Mouse (Mus musculus): ENCODE measurements around the gene Zbtb4. TPM values are rescaled to one million over a fixed set of nuclear protein-coding genes. Genes with fewer than 3 reads are reported as not detected.

The Zbtb4 gene
- polyA plus RNA-seq, 1 experiment from 2014 or later, result 0.99 TPM

DNA sequence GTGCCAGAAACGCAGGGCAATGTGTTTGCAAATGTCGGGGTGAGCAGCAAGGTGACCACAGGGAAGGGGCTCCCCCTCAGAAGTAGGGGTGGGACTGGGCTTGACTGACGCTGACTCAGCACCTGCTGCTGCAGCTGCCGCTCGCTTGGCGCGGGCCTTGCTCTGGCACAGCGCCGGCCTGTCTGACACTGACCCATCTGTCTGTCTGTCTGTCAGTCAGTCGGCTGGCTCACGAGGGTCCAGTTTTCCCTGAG, 34.4 kb downstream of the Zbtb4 start:
- Histone ChIP-seq H3K36me3 (ENCODE audit: control insufficient read depth, insufficient read depth, low read length) (no peaks in the 10 kb centered on the region), H3K4me2 (ENCODE audit: low read depth) (peak overlapping the region; percentile 89), H3K27me3 (ENCODE audit: control insufficient read depth, insufficient read depth, low read length) (peaks cover 50% of the 10 kb centered on the region), H3K27ac (ENCODE audit: low read depth, low read length) (peak overlapping the region; percentile 83), H3K9me3 (ENCODE audit: control insufficient read depth, low read length) (no peaks in the 10 kb centered on the region), H3K4me3 (ENCODE audit: low read depth, low read length) (peak overlapping the region; percentile 52), H3K9ac (ENCODE audit: low read length) (peak overlapping the region; percentile 73), H3K4me1 (ENCODE audit: control insufficient read depth, insufficient read depth, low read length) (peaks cover 33% of the 10 kb centered on the region)
- WGBS, result under 1% methylated on average over 10 of the region's 11 CpGs
- peak; percentile 38 for ATAC-seq (ENCODE audit: insufficient read depth, low FRiP score, low TSS enrichment)
- DNase-seq (ENCODE audit: low spot score), result no peak

DNA sequence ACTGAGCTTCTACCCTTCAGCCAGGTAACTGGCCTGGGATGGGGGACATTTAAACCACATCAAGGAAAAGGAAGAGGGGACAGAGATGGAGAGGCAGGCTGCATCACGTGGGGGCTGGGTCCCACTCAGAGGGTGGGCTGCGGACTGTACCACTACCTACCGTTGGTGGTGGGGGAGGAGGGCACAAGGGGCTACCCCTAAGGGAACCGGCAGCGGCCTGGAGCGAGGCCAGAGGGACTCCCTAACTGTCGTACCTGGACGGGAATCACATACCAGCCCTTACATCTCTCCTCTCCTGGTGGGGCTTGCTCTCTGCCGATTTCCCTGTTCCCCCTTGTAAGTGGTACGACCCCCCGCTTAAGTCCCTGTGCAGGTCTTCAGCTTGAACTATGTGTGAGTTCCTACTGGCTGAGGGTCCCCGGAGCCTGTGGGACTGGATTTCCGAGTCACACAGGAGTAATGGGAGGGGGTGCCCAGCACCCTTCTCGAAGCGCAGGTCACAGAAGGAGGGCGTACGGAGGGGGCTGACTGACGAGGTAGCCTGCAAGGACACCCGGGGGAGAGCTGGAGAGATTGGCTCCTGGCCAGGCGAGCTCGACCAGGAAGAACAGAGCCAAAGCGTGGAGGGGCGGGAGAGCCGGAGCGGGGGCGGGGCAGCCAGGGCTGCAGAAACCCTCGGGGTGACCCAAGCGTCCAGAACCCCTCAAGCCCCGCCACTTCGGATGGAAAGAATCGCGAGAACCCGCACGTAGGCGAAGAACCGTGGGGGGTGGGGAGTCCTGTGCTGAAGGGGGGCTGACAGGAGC, 34.9 kb downstream of the Zbtb4 start:
- peak; percentile 89 for DNase-seq (ENCODE audit: low spot score)
- under 1% methylated on average over 36 of the region's 36 CpGs for WGBS
- Histone ChIP-seq H3K4me3 (ENCODE audit: low read depth, low read length) (peak overlapping the region; percentile 52), H3K36me3 (ENCODE audit: control insufficient read depth, insufficient read depth, low read length) (no peaks in the 10 kb centered on the region), H3K4me2 (ENCODE audit: low read depth) (peak overlapping the region; percentile 89), H3K9ac (ENCODE audit: low read length) (peak overlapping the region; percentile 73), H3K9me3 (ENCODE audit: control insufficient read depth, low read length) (no peaks in the 10 kb centered on the region), H3K27ac (ENCODE audit: low read depth, low read length) (peak overlapping the region; percentile 83), H3K4me1 (ENCODE audit: control insufficient read depth, insufficient read depth, low read length) (peaks cover 33% of the 10 kb centered on the region), H3K27me3 (ENCODE audit: control insufficient read depth, insufficient read depth, low read length) (peaks cover 55% of the 10 kb centered on the region)
- peak; percentile 66 for ATAC-seq (ENCODE audit: insufficient read depth, low FRiP score, low TSS enrichment)

DNA sequence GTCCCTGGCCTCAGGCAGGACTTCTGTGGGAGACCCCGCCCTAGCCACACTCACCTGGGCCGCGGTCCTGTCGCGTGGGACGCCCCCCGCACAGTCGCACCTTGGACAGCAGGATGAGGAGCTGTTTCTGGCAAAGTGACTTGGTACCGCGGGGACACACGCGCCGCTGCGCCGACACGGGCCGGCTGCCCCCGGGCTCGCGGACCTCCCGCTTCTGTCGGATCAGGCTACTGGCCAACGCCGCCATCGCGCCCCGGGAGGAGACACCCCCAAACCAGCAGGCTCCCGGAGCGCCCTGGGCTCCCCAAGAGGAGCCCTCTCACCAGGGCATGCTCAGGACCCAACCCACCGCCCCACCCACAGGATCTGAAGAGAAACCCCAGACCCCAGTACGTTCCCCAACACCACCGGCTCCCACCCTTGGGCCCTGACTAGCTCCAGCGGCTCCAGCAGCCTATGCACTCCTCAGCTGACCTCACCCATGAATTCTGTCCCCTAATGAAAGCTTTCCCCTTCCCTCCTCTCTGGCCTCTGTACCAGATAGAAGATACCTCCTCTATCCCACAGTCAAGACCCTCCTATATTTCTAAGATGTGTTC, 35.8 kb downstream of the Zbtb4 start, which contains the start of gene Fgf11:
Gene Fgf11, minus strand, starts transcription at position 479 of the 599 bp plus-strand sequence.
- peak within 1 kb of the TSS; percentile 52 for H3K4me3 ChIP-seq (ENCODE audit: low read depth, low read length)
- 2% methylated on average over 33 of the region's 33 CpGs for WGBS
- H3K9me3 ChIP-seq (ENCODE audit: control insufficient read depth, low read length), result no peaks in the 10 kb centered on the region
- ATAC-seq (ENCODE audit: insufficient read depth, low FRiP score, low TSS enrichment) (no peak), DNase-seq (ENCODE audit: low spot score) (no peak)
- peaks cover 55% of the 10 kb centered on the region for H3K27me3 ChIP-seq (ENCODE audit: control insufficient read depth, insufficient read depth, low read length)
- H3K4me2 ChIP-seq (ENCODE audit: low read depth), result peak within 1 kb of the TSS; percentile 89
- H3K9ac ChIP-seq (ENCODE audit: low read length), result peak within 1 kb of the TSS; percentile 73
- peaks cover 30% of the 10 kb centered on the region for H3K4me1 ChIP-seq (ENCODE audit: control insufficient read depth, insufficient read depth, low read length)
- no peaks in the 10 kb centered on the region for H3K36me3 ChIP-seq (ENCODE audit: control insufficient read depth, insufficient read depth, low read length)
- H3K27ac ChIP-seq (ENCODE audit: low read depth, low read length), result peak within 1 kb of the TSS; percentile 83

DNA sequence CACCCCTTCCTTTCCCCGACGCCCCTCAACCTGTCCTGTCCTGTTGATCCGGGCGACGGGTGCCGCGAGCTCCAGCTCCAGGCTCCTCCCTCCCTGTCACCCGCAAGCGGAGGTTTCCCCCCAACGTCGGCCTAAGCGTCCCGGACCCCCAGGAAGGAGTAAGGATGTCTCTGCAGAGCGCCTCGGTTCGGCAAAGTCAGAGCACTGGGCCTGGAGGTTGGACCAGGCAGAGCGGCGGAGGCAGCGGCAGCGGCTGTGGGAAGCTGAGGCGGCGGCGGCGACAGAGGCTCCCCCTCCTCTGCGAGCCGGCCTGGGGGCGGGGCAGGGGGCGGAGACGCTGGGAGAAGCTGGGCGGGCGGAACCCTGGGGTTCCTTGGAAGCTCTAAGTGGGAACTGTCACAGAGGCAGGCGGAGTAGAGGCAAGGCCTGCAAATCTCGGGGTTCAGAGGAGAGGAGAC, 37.0 kb downstream of the Zbtb4 start:
- H3K27me3 ChIP-seq (ENCODE audit: control insufficient read depth, insufficient read depth, low read length), result peaks cover 55% of the 10 kb centered on the region
- H3K36me3 ChIP-seq (ENCODE audit: control insufficient read depth, insufficient read depth, low read length), result no peaks in the 10 kb centered on the region
- peak overlapping the region; percentile 52 for H3K4me3 ChIP-seq (ENCODE audit: low read depth, low read length)
- peak overlapping the region; percentile 61 for H3K9ac ChIP-seq (ENCODE audit: low read length)
- peaks cover 30% of the 10 kb centered on the region for H3K4me1 ChIP-seq (ENCODE audit: control insufficient read depth, insufficient read depth, low read length)
- DNase-seq (ENCODE audit: low spot score) (peak; percentile 78), ATAC-seq (ENCODE audit: insufficient read depth, low FRiP score, low TSS enrichment) (no peak)
- peak overlapping the region; percentile 89 for H3K4me2 ChIP-seq (ENCODE audit: low read depth)
- under 1% methylated on average over 28 of the region's 33 CpGs for WGBS
- no peaks in the 10 kb centered on the region for H3K9me3 ChIP-seq (ENCODE audit: control insufficient read depth, low read length)
- no peak overlapping the region for H3K27ac ChIP-seq (ENCODE audit: low read depth, low read length)

DNA sequence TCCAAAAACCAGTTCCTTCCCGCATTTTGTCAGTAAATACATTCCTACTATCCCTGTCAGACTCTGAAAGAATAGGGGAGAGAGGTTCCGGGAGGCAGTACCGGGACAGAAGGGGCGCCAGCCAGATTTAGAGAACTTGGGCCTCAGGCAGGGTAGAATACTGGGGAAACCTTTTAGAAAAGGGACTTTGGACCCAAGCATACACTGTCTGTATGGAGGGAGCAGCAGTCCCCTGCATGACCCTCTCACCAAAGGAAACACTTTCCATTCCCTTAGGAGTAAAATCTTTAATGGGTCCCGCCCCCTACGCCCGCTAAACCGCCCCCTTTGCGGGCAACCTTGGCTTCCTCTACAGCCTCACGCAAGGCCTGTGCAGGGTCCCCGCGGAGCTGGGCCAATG, 37.6 kb downstream of the Zbtb4 start:
- H3K36me3 ChIP-seq (ENCODE audit: control insufficient read depth, insufficient read depth, low read length), result no peaks in the 10 kb centered on the region
- ATAC-seq (ENCODE audit: insufficient read depth, low FRiP score, low TSS enrichment) (no peak), DNase-seq (ENCODE audit: low spot score) (no peak)
- 2% methylated on average over 12 of the region's 12 CpGs for WGBS
- peaks cover 55% of the 10 kb centered on the region for H3K27me3 ChIP-seq (ENCODE audit: control insufficient read depth, insufficient read depth, low read length)
- no peaks in the 10 kb centered on the region for H3K9me3 ChIP-seq (ENCODE audit: control insufficient read depth, low read length)
- H3K4me1 ChIP-seq (ENCODE audit: control insufficient read depth, insufficient read depth, low read length), result peaks cover 30% of the 10 kb centered on the region
- H3K27ac ChIP-seq (ENCODE audit: low read depth, low read length), result no peak overlapping the region
- H3K9ac ChIP-seq (ENCODE audit: low read length), result peak overlapping the region; percentile 19
- peak overlapping the region; percentile 89 for H3K4me2 ChIP-seq (ENCODE audit: low read depth)
- H3K4me3 ChIP-seq (ENCODE audit: low read depth, low read length), result peak overlapping the region; percentile 32

DNA sequence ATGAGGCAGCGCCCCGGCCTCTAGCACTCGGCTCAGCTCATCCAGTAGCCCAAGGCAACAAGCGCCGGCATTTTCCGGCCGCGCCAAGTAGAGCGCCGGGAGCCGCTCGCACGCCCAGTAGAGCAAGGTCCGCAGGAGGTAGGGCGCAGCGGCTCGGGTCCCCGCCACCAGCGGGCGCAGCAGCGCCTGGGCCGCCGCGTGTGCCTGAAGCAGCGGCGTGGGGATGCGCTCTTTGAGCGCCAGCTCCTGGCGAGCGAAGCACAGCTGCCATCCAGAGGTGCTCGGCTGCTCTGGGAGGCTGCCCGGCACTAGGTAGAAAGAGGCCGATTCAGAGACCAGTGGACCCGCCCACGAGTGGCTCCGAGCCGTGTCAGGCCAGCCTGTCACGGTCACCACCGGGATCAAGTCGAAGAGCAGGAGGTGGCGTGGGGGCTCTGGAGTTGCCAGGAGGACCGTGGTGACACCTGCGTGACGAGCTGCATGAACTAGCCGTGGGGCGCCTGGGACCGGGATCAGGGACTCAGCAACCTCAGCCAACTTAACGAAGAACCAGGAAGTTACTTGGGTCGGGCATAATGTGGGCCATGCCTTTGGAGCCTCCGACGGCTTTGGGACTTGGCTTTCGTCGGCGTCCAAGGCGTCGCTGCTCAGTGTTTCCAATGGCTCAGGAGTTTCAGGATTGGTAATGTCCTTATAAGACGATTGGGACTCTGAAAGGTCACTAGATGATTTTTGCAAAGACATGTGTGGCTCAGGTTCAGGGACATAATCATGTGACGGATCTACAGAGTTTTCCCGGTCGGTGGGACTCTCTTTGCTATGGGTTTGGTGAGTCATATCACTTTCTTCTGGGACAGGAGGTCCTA, 38.3 kb downstream of the Zbtb4 start:
- no peaks in the 10 kb centered on the region for H3K36me3 ChIP-seq (ENCODE audit: control insufficient read depth, insufficient read depth, low read length)
- DNase-seq (ENCODE audit: low spot score) (peak; percentile 85), ATAC-seq (ENCODE audit: insufficient read depth, low FRiP score, low TSS enrichment) (no peak)
- peak overlapping the region; percentile 19 for H3K9ac ChIP-seq (ENCODE audit: low read length)
- H3K4me2 ChIP-seq (ENCODE audit: low read depth), result peak overlapping the region; percentile 89
- peaks cover 30% of the 10 kb centered on the region for H3K4me1 ChIP-seq (ENCODE audit: control insufficient read depth, insufficient read depth, low read length)
- under 1% methylated on average over 60 of the region's 60 CpGs for WGBS
- no peaks in the 10 kb centered on the region for H3K9me3 ChIP-seq (ENCODE audit: control insufficient read depth, low read length)
- peaks cover 54% of the 10 kb centered on the region for H3K27me3 ChIP-seq (ENCODE audit: control insufficient read depth, insufficient read depth, low read length)
- H3K4me3 ChIP-seq (ENCODE audit: low read depth, low read length), result peak overlapping the region; percentile 32
- H3K27ac ChIP-seq (ENCODE audit: low read depth, low read length), result no peak overlapping the region

DNA sequence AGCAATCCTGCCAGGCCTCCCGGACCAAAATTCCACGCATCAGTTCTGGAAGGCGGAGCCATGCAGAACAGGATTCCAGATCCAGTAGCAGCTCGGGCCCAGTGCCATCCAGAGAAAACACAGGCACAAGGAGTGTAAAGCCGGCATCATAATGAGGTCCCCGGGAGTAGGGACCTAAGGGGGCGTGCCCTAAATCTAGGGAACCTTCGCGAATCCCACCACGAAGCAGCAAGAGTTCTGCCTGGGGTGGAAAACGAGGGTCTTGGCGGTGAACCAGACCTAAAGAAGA, 38.9 kb downstream of the Zbtb4 start:
- no peak overlapping the region; the same call in 1 of the 2 replicates for H3K4me3 ChIP-seq (ENCODE audit: low read depth, low read length)
- H3K9me3 ChIP-seq (ENCODE audit: control insufficient read depth, low read length), result no peaks in the 10 kb centered on the region
- no peak for DNase-seq (ENCODE audit: low spot score)
- H3K4me2 ChIP-seq (ENCODE audit: low read depth), result peak overlapping the region; percentile 89
- peaks cover 53% of the 10 kb centered on the region for H3K27me3 ChIP-seq (ENCODE audit: control insufficient read depth, insufficient read depth, low read length)
- peaks cover 28% of the 10 kb centered on the region for H3K4me1 ChIP-seq (ENCODE audit: control insufficient read depth, insufficient read depth, low read length)
- no peak overlapping the region for H3K27ac ChIP-seq (ENCODE audit: low read depth, low read length)
- no peaks in the 10 kb centered on the region for H3K36me3 ChIP-seq (ENCODE audit: control insufficient read depth, insufficient read depth, low read length)
- H3K9ac ChIP-seq (ENCODE audit: low read length), result no peak overlapping the region
- ATAC-seq (ENCODE audit: insufficient read depth, low FRiP score, low TSS enrichment), result no peak
- 4% methylated on average over 12 of the region's 12 CpGs for WGBS

DNA sequence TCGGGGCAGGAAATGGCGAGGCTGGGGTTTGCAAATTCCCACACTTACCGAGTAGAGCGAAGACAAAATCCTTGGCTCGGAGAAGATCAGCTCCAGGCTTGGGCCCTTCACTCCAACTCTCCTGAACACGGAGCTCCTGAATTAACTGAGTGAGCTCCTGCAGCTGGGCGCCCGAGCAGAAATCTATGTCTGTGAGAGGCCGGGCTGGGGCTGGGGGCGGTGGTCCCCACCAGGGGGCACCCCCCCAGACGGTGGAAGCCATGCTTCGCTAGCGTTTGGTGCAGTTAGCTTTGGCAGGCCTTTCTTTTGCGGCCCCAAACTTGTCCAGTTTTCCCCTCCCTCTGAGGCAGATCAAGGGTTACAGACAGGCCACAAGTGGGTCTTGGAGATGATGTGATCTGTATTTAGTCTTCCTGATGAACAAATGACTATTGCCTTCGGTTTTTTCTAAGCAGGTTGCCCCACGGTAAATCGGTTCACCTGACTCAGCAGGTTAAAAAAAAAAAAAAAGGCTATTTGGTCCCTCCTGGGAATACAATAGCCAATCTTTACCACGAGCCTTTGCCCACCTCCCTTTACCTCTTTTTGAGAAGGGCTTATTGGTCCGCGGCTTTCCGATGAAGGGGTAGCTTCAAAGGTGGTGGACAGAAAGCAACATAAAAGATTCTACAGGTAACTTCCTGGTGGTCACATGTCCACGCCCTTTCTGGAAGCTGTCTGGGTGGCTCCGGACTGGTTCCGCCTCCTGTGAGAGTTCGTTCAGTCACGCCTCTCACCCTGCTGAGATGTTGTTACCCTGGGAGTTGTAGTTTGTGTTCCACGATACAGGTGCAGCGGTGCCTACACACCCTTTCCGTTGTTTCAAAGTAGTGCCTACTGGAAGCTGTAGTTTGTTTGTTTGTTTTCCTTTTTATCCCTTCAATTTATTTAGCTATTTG, 39.5 kb downstream of the Zbtb4 start, which contains the start of gene Tmem102:
Gene Tmem102, minus strand, starts transcription at position 653 of the 938 bp plus-strand sequence.
- H3K4me1 ChIP-seq (ENCODE audit: control insufficient read depth, insufficient read depth, low read length), result peaks cover 22% of the 10 kb centered on the region
- no peak within 1 kb of the TSS for H3K9ac ChIP-seq (ENCODE audit: low read length)
- no peaks in the 10 kb centered on the region for H3K9me3 ChIP-seq (ENCODE audit: control insufficient read depth, low read length)
- no peak for ATAC-seq (ENCODE audit: insufficient read depth, low FRiP score, low TSS enrichment)
- peak within 1 kb of the TSS; percentile 1; the same call in 1 of the 2 replicates for H3K4me3 ChIP-seq (ENCODE audit: low read depth, low read length)
- 6% methylated on average over 29 of the region's 29 CpGs for WGBS
- peak within 1 kb of the TSS; percentile 89 for H3K4me2 ChIP-seq (ENCODE audit: low read depth)
- DNase-seq (ENCODE audit: low spot score), result no peak
- no peaks in the 10 kb centered on the region for H3K36me3 ChIP-seq (ENCODE audit: control insufficient read depth, insufficient read depth, low read length)
- peaks cover 53% of the 10 kb centered on the region for H3K27me3 ChIP-seq (ENCODE audit: control insufficient read depth, insufficient read depth, low read length)
- no peak within 1 kb of the TSS for H3K27ac ChIP-seq (ENCODE audit: low read depth, low read length)
